Mouse (Mus musculus) mouse embryonic stem cell (cell line): ENCODE measurements around the gene Dip2b.

ENCODE experiments used
- in situ Hi-C, 2 experiments: fragments of 300-500 bp; cut with MboI; formaldehyde crosslinking; loops; 1 replicate in 1 of 2; 3 replicates in 1 of 2; pipeline ENCODE4 v1.14.3; 2019 to 2020; ENCODE audit warnings: low sequenced_read_pairs in 2 of 2, low pct_unique_long_range_greater_than_20kb in 1 of 2, mixed read lengths in 1 of 2; ENCODE audit not compliant: unreplicated experiment in 1 of 2

Gene Dip2b

DNA sequence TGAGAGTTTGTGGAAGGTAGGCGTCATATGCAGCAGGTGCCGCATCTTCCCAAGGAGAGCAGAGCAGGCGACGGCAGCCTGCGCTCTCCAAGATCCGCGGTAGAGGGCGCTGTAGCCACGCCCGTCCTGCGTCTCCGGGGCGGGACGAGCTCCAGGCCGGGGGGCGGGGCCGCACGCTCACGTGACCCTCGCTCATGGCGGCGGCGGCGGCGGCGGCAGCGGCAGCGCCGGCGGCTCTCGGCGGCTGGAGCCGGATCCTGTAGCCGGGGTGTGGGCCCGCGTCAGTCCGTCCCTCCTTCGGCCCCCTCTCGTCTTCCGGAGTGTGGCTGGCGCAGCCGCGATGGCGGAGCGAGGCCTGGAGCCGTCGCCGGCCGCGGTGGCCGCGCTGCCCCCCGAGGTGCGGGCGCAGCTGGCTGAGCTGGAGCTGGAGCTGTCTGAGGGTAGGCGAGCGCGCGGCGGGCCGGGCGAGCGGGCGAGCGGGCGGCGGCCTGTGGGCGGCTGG lies at the start of gene Dip2b:
Gene Dip2b (plus strand): TSS at position 195 of the 502 bp plus-strand sequence.
- in situ Hi-C loops: loop anchor here (5.0 to 25.0 kb wide), 5 partner anchors 96 to 289 kb away; partner anchors contain the start of gene Mettl7a1 (in 1 of the 2)

- in situ Hi-C loops: no loop called here
Observed at GRCm38 (mm10) chr15:99993100-99993499, 45.4 kb upstream of the Dip2b start.

DNA sequence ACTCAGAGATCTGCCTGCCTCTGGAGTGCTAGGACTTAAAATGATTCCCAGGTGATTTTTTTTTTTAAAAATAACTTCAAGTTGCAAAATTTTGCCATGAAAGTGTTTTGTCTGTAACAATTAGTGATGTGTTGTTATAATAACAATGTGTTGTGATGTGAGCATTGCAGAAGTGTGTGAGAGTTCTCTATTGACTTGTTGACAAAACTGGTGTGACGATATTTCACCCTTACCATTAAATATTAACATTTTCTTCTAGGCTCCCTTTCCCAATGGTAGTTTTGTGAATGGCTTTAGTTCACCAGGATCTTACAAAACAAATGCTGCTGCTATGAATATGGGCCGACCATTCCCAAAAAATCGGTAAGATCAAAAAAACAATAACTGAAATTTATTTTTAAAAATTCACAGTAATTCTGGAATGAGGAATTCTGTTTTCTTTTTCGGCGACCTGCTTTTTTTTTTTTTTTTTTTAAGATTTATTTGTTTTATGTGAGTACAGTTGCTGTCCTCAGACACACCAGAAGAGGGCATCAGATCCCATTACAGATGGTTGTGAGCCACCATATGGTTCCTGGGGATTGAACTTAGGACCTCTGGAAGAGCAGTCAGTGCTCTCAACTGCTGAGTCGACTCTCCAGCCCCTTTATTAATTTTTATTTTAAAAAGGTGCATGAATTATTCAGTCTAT lies 41.2 kb upstream of the Dip2b start:
- in situ Hi-C loops: no loop called here

DNA sequence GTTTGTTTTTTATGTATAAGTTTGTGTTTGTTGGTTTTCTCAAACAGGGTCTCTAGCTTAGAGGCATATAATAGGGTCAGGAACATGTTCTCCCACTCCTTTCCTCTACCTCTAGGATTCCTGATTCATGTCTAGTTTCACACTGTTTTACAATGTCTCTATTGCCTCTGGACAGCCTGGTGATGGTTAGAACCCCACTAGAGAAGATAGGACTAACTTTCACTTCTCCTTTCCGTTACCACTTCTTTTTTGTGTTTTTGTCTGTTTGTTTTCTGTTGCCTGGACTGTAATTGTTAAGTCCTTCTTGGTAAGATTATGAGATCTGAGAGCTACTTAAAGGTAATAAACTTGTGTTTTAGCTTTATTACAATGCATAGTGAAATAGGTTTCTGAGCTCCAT lies 39.1 kb upstream of the Dip2b start:
- in situ Hi-C loops: no loop called here

- in situ Hi-C loops: no loop called here
Observed at GRCm38 (mm10) chr15:100004677-100005273, 33.7 kb upstream of the Dip2b start.

DNA sequence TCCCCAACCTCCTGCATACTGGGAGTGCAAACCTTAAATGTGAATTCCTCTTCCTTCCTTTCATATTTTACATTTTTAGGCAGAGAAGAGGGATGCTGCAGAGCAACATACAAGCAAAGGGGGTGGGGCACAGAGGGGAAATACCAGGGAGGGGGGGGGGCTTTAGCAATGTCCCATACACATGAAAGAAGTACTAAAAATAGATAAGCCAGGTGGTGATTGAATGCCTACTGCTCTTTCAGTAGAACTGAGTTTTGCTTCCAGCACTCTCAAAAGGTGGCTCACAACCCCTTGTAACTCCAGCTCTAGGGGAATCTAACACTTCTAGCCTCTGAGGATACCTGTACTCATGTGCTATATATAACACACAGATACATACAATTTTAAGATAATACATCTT lies 32.3 kb upstream of the Dip2b start:
- in situ Hi-C loops: no loop called here

GRCm38 (mm10) chr15:100018280-100018899 lies 20.1 kb upstream of the Dip2b start:
- in situ Hi-C loops: no loop called here

DNA sequence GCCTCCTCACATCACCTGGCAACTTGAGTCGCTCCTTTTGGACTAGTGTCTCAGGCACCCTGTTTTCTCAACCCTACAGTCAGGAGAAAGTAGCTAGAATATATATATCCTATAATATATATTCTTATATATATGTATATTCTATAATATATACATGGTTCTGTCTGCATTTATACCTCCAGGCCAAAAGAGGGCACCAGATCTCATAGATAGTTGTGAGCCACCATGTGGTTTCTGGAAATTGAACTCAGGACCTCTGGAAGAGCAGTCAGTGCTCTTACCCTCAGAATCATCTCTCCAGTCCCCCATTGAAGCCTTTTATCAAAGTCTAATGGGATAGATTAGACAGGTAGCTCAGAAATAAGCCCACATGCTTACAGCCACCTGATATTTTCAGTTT lies 17.3 kb upstream of the Dip2b start:
- in situ Hi-C loops: no loop called here

DNA sequence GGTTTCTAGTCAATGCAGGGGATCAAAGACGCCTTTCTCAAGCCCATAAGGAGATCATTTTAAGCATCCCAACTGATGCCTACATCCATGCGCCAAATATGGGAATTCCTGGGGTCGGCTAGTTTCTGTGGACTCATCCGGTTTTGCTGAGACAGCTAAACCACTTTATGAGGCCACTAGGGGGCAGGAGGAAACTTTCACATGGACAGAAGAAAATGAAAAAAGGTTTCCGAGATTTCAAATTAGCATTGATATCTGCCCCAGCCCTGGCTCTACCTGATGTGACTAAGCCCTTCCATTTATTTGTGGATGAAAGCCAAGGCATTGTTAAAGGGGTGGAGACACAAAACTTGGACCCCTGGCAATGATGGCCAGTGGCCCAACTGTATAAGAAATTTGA lies 15.5 kb upstream of the Dip2b start:
- in situ Hi-C loops: no loop called here

DNA sequence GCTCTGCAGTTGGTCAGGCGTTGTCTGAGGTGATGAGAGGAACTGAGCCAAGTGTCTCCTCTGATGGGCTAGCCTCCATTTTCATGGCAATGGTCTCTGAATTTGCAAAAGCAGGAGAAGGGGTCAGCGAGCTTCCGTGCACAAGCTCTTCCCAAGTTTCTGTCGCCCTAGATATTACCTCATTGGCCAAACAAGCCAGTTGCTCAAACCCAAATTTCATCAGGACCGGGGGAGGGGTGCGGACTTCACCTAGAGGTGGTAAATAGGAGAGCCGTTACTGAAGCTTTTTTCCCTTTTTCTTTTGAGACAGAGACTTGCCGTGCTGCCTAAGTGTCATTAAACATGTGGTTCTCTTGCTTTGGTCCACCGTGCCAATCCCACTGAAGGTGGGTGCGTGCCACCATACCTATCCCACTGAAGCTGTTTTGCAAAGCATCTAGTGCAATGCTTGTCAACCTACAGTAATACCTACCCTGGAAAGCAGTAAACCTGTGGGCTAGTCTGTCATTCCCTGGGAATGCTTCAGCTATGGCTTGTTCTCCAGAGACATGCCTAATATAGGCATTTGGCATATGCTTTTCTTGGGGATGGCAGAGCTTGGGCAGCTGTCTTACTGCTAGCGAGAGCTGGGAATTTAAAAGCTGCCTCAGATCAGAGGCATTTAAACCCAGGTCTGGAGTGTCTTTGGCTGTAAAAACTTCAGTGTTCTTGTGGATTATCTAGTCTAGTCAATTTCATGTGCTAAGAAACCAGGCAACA lies 13.2 kb upstream of the Dip2b start:
- in situ Hi-C loops: loop anchor here (25.0 kb wide), 2 partner anchors 112 to 287 kb away; partner anchors contain the start of gene Mettl7a1 (in 1 of the 2)

DNA sequence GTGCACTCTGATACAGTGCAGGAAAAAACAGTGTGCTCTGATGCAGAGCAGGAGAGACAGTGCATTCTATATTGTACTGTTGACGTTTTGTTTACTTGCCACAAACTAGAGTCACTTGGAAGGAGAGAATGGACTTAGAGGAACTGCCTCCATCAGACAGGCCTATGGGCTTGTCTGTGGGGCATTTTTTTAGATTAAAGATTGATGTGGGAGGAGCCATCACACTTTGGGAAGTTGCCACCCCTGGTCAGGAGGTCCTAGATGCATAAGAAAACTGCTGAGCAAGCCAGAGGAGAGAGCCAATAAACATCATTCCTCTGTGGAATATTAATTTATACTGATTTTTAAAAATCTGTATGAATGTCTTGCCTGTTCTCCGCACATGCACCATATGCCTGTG lies 10.3 kb upstream of the Dip2b start:
- in situ Hi-C loops: loop anchor here (25.0 kb wide), 2 partner anchors 109 to 284 kb away; partner anchors contain the start of gene Mettl7a1 (in 1 of the 2)

- in situ Hi-C loops: loop anchor here (25.0 kb wide), 2 partner anchors 108 to 283 kb away; partner anchors contain the start of gene Mettl7a1 (in 1 of the 2)
Observed at GRCm38 (mm10) chr15:100029497-100029896, 9.0 kb upstream of the Dip2b start.

DNA sequence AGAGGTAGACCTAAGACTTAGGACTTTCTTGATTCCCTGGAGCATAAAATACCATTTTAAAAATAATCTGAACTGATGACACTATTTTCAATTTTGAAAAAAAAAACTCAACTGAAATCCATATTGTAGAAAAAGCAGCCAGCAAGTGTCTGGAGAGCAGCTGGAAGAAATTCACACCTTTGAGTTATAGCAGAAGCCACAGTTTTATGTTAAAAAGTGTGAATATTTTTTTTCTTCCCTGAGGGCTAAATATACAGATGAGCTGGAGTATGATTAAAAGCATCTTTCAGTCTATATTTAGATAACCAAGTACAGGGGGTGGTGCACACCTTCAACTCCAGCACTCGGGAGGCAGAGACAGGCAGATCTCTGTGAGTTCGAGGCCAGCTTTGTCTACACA lies 8.6 kb upstream of the Dip2b start:
- in situ Hi-C loops: loop anchor here (10.0 to 25.0 kb wide), 4 partner anchors 105 to 282 kb away; partner anchors contain the start of gene Mettl7a1 (in 1 of the 2)

DNA sequence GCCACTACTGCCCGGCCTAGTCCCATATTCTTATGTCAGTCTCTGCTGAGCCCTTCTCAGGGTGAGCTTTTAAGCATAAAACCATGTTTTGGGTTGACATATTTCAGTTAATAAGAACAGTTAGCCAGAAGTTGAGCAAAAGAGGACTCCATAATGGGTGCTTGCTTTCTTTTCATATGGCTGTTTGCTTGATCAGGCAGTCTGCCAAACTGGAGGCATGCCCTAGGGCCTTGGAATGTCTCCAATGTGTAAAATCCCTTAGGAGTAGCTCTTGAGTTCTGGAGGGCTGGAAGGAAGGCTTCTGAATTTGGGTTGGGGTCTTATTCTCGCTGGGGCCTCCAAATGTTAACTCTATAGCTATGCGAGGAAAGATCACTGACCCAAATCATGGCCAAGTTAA lies 5.9 kb upstream of the Dip2b start:
- in situ Hi-C loops: loop anchor here (10.0 to 25.0 kb wide), 4 partner anchors 102 to 280 kb away; partner anchors contain the start of gene Mettl7a1 (in 1 of the 2)

- in situ Hi-C loops: loop anchor here (5.0 to 25.0 kb wide), 5 partner anchors 96 to 288 kb away; partner anchors contain the start of gene Mettl7a1 (in 1 of the 2)
Observed at GRCm38 (mm10) chr15:100039001-100039701, 687 bp downstream of the Dip2b start.

- in situ Hi-C loops: loop anchor here (25.0 kb wide), 2 partner anchors 97 to 272 kb away; partner anchors contain the start of gene Mettl7a1 (in 1 of the 2)
Observed at GRCm38 (mm10) chr15:100040541-100041266, 2.2 kb downstream of the Dip2b start.
